In genomic region chr2:147656667-147657066, GRCm38 (mm10) we compare ENCODE assay signal across 8 mouse cellular contexts.
DNase-seq lines count a peak whose midpoint lies in the region; ATAC-seq lines count a peak whose summit lies in the region.
"Had no signal": no experiment of that assay in that cellular context is flagged by ENCODE, and none has a peak within 500 bp of the region (broad histone marks: within the 10 kb centered on the region; RNA-seq: fewer than 3 reads in every experiment).

No protein-coding gene starts in this region.

- H3K36me3 ChIP-seq in forebrain, embryonic 12.5 days (replicated peaks) = no peaks in the 10 kb centered on the region
- H3K36me3 ChIP-seq: lung, embryonic 15.5 days had no signal

- H3K9me3 ChIP-seq in forebrain, embryonic 12.5 days = no peaks in the 10 kb centered on the region
- H3K9me3 ChIP-seq: lung, embryonic 15.5 days had no signal

- H3K9ac ChIP-seq in forebrain, embryonic 12.5 days = no peak overlapping the region
- H3K9ac ChIP-seq: lung, embryonic 15.5 days had no signal

- intact Hi-C loops in left cerebral cortex, postnatal 36 days (cut with DNase I) = loop anchor here (5.0 kb wide), 1 partner anchor 279 kb away; no protein-coding TSS in a partner anchor

- no peak overlapping the region for H3K27ac ChIP-seq in forebrain, embryonic 12.5 days
- H3K27ac ChIP-seq: lung, embryonic 15.5 days had no signal

- H3K27me3 ChIP-seq in forebrain, embryonic 12.5 days = no peaks in the 10 kb centered on the region
- H3K27me3 ChIP-seq: lung, embryonic 15.5 days had no signal

- no peak overlapping the region for H3K4me2 ChIP-seq in forebrain, embryonic 12.5 days
- H3K4me2 ChIP-seq: lung, embryonic 15.5 days had no signal

- DNase-seq in left cerebral cortex, adult 18-20 months (ENCODE audit: low spot score in 2 of 2) = peak; percentile 5 to 6
- no peak for DNase-seq in left cerebral cortex, postnatal 36 days (ENCODE audit: low spot score in 2 of 2)
- DNase-seq in WW6 (ENCODE audit: low read depth, low spot score) = peak; percentile 1
- peak; percentile 39 for DNase-seq in embryo, embryonic 9.5 days (ENCODE audit: extremely low spot score)
- peak; percentile 46 for DNase-seq in retina, embryonic 14.5 days (ENCODE audit: low spot score)
- no peak for DNase-seq in cerebellum, adult 9-11 months

- H3K4me1 ChIP-seq in forebrain, embryonic 12.5 days = no peaks in the 10 kb centered on the region
- H3K4me1 ChIP-seq: lung, embryonic 15.5 days had no signal

- no peak overlapping the region for H3K4me3 ChIP-seq in forebrain, embryonic 12.5 days (replicated peaks)
- H3K4me3 ChIP-seq: lung, embryonic 15.5 days had no signal

- ATAC-seq in forebrain, embryonic 12.5 days (ENCODE audit: low FRiP score) = no peak

- WGBS in forebrain, embryonic 12.5 days = 38% methylated on average over 1 of the region's 1 CpGs

Comparison
In these comparisons a context has a peak if more than half of its experiments do, and no peak if none do; other contexts are left out.
1. DNase-seq: peak in left cerebral cortex, adult 18-20 months (2 of 2), WW6 (single experiment), embryo, embryonic 9.5 days (single experiment) and retina, embryonic 14.5 days (single experiment); none in left cerebral cortex, postnatal 36 days (0 of 2) and cerebellum, adult 9-11 months (single experiment).